7 mouse cellular contexts compared by ENCODE assay signal in the genomic region with DNA sequence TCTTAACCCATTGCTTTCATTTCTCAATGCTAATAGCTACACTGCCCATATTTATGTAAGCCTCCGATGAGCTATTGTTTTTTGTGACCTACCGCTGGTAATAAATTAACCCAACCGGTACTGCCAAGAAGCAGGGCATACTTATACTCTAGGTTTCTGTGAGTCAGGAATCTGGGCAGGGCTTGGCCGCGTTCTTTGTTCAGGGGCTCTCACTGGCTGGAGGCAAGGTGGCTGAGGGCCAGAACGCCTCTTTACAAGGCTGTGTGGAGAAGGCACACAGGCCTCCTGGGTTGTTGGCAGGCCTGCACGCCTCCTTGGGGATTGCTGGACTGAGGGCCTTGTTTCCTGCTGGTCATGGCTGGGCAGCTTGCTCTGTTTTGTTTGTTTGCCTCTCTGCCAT. TPM values are rescaled to one million over a fixed set of nuclear protein-coding genes. Genes with fewer than 3 reads are reported as not detected.
DNase-seq lines count a peak whose midpoint lies in the region; ATAC-seq lines count a peak whose summit lies in the region.

No protein-coding gene starts in this region.

- peak overlapping the region; percentile 94 for H3K27ac ChIP-seq in intestine, embryonic 16.5 days (ENCODE audit: low read length)

- peak overlapping the region; percentile 39; the same call in 1 of the 2 replicates for H3K9ac ChIP-seq in intestine, embryonic 16.5 days (ENCODE audit: low read depth, low read length)

- peak overlapping the region; percentile 51 for H3K4me2 ChIP-seq in intestine, embryonic 16.5 days (ENCODE audit: low read depth, low read length)

- peak; percentile 67 for DNase-seq in ovary, adult 18-20 months (ENCODE audit: low spot score)
- DNase-seq in ovary, postnatal 10 days (ENCODE audit: low spot score): no peak
- DNase-seq in cerebellum, adult 9-11 months: peak; percentile 35
- peak; percentile 91 to 94 for DNase-seq in lung, adult 18-20 months
- peak; percentile 58 for DNase-seq in testis, postnatal 10 days (ENCODE audit: low spot score)
- no peak for DNase-seq in thymus, postnatal 36 days

- H3K4me1 ChIP-seq in intestine, embryonic 16.5 days (ENCODE audit: control insufficient read depth, insufficient read depth, low read length): peaks cover 5% of the 10 kb centered on the region

- no peaks in the 10 kb centered on the region for H3K27me3 ChIP-seq in intestine, embryonic 16.5 days (replicated peaks; ENCODE audit: control insufficient read depth, insufficient read depth, low read length)

- peak; percentile 80 for ATAC-seq in intestine, embryonic 16.5 days

- peak overlapping the region; percentile 51; the same call in 1 of the 2 replicates for H3K4me3 ChIP-seq in intestine, embryonic 16.5 days (ENCODE audit: low read length)

- no peaks in the 10 kb centered on the region for H3K36me3 ChIP-seq in intestine, embryonic 16.5 days (ENCODE audit: control insufficient read depth, insufficient read depth, low read length)

- H3K9me3 ChIP-seq in intestine, embryonic 16.5 days (ENCODE audit: control insufficient read depth, low read length): no peaks in the 10 kb centered on the region

- 31% methylated on average over 7 of the region's 7 CpGs for WGBS in intestine, embryonic 16.5 days

RNA-seq across cellular contexts. Expression of a gene that starts 1.1 kb away (rescaled TPM):
- polyA plus RNA-seq in intestine, embryonic 16.5 days (2015; fragmentation: Nextera tagmentation; extraction: Ambion mirVana): 20.0 and 23.8 TPM in 2 replicates

RNA-seq across cellular contexts. Expression of a gene that starts 45.3 kb away (rescaled TPM):
- polyA plus RNA-seq in intestine, embryonic 16.5 days (2015; fragmentation: Nextera tagmentation; extraction: Ambion mirVana): 3.4 and 5.3 TPM in 2 replicates

Comparison
In these comparisons a context has a peak if more than half of its experiments do, and no peak if none do; other contexts are left out.
1. DNase-seq: peak in ovary, adult 18-20 months (single experiment), cerebellum, adult 9-11 months (single experiment), lung, adult 18-20 months (2 of 2) and testis, postnatal 10 days (single experiment); none in ovary, postnatal 10 days (single experiment) and thymus, postnatal 36 days (0 of 2).